Mouse (Mus musculus) embryo, embryonic 9.5 days (tissue): Measurements from ENCODE around the gene Zfp366.

Experiments
- DNase-seq: peaks from one replicate; pipeline ENCODE4 v3.0.0-alpha.2; 2017; ENCODE audit errors: extremely low spot score

The Zfp366 gene

DNA sequence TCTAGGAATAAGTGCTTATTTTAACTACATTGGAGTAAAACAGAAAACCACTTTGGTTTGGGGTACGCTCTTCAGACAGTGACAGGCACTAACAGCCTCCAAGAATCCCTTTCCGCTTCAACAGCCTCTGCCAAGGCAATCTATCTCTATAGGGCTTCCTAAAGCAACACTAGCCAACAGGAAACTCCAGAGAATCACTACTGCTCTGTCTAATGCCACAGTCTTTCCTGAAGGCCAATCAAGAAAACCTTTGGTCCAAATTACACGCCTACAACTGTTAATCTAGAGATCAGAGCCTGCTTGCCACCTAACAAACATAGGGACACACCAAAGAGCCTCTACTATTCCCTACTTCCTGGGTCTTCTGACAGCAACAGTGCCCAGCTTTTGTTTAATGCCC lies 42.2 kb downstream of the Zfp366 start:
- no peak for DNase-seq

DNA sequence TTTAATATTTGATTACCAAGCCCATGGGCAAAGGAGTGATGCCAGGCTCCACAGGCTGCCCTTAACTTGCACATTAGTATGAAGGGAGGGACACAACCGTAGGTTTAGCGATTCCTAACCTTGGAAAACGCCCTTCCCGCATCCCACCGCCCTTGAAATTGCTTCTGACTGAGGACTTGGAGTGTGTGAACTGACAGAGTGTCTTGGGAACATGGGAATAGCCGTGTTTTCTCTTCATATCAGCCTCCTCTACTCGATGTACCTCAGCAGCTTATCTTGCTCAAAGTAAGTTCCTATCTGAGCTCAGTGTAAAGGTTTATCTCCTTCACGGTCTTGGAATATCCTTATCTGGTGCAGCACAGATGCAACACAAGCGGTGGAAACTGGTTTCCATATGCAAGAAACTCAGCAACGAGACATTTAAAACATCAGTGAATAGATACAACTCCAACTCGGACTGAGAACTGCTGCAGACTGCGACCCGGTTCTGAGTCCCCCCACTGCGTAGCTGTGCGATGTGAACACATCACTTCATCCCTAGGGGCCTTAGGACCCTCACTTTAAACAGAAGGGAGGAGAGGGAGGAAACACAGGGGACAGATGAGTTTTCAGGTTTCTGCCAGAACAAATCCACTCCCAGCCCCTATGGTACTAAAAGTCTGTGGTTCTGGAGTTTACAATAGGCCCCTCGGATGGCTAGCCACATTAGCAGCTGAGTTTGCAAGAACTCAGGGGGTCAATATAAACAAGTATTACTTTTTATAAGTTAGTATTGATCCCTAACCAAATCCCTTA lies 43.0 kb downstream of the Zfp366 start:
- no peak for DNase-seq

DNA sequence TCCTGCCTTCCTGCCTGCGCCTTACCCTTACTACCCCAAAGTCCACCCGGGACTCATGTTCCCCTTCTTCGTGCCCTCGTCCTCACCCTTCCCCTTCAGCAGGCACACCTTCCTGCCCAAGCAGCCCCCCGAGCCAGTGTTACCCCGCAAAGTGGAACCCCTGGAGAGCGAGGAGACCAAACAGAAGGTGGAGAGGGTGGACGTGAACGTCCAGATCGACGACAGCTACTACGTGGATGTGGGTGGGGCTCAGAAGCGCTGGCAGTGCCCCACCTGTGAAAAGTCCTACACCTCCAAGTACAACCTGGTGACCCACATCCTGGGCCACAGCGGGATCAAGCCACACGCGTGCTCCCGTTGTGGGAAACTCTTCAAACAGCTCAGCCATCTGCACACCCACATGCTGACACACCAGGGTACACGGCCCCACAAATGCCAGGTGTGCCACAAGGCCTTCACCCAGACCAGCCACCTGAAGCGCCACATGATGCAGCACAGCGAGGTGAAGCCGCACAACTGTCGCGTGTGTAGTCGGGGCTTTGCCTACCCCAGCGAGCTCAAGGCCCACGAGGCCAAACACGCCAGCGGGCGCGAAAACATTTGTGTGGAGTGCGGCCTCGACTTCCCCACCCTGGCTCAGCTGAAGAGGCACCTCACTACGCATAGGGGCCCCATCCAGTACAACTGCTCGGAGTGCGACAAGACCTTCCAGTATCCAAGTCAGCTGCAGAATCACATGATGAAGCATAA lies 44.4 kb downstream of the Zfp366 start:
- DNase-seq = no peak

DNA sequence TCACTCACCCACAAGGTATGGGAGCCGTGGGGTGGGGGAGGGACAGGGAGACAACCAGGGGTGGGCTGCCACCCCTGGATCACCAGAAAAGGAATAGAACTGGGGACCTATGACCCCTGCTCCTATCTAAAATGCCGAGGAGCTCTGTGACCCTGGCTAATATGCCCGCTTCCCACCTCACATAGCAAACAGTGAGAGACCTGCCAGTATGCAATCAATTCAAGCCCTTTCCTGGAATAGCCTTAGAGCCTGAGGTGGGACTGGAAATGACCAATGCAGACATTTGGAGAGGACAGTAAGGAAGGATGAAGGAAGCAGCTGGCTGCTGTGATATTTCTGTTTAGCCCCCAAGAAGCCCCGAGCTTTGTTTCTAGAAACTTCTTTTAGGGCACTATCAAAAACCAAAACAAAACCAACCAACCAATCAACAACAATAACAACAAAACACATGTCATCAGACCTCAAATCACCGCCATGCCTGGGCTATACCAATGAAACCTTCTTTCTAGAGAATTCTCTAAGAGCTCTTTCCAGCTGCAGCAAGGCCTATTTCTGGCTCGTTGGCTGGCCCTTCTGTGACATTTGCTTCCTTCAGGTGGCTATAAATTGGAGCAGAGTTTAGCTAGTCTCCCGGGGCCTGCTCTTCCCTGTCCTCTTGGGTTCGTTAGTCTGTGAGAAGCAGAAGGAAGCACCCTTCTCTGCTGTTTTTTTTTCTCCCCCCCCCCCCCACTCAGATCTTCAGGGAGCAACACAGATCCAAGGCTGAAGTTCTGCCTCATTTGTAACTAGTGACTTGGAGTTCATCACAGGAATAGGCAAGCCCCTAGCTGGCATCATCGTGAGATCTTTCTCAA lies 45.2 kb downstream of the Zfp366 start:
- no peak for DNase-seq

DNA sequence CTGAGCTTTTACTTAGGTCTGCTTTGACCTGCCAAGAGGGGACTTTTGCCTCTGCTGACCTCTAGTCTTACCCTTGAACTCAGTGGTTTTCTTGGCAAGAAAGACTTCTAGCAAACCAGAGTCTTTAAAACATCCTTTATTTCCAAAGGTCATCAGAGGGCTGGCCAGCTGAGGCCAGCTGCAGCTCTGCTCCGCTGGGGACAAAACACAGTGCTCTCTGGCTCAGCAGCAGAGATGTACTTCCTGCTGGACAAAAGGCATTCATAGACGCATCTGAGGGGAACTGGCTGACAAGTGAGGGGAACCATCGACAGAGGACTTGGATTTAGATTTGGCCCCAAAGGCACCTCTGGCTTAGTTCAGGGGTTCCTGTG lies 45.9 kb downstream of the Zfp366 start:
- no peak for DNase-seq

DNA sequence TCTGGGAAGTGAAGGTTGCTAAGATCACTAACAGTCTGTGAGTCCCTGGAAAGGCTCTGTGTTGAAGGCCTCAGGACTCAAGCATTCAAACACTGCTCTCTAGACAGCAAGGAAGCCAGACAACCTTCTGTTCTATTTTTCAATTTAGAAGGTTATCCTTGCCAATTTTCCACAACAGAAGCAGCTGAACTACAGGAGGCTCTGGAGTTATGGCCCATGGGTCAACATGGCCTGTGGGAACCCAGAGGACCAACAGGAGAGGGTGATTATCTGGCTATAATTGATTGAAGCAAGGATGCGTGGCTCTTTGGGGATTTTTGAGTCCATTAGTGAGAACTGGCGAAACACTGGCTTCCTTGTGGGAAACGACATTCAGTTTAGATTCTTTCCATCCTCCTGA lies 48.7 kb downstream of the Zfp366 start:
- no peak for DNase-seq

DNA sequence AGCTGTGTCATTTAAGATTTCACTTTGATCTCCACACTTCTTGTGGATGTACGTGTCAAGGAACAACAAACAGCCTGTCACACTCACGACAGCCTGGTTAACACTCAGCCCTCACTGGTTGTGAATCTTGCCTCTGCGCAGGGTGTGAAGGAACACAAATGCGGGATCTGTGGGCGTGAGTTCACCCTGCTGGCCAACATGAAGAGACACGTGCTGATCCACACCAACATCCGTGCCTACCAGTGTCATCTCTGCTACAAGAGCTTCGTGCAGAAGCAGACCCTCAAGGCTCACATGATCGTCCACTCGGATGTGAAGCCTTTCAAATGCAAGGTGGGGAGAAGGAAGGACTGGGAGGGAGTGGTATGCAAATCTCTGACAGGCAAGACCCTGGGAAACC lies 49.3 kb downstream of the Zfp366 start:
- no peak for DNase-seq

DNA sequence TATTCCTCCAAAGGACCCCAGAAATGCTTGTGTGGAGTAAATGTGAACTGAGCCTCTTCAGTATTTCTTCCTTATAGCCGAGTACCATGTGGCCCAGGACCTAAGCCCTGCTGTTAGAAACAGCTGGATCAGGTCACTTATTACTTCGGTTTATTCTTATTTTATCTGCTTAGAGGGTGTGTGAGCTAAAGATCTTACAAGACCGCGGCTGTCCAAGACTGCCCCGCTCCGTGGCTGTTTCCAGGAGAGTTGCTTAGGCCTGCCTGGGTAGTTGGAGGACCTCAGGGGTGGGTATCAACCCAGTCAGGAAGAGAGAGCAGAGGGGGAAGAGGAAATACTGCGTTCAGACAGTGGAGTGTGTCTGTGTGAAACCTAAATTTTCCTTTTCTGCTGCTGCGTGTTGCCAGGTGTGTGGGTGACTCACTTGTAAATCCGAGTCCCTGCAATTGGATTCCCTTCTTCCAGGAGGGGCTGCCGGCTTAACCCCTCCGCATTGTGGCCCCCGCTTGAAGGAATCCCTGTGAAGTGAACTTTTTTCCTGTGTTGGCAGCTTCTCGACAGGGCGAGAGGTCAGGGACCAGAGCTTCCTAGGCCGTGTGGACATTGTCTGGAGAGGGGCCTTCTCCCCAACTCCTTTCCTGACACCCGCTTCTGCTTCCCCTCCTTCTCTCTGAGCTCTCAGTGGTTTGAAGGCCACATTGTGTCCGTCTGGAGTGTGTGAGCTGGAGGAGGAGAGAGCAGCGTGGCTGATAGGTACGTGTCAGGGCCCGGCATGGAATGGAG lies 51.0 kb downstream of the Zfp366 start:
- DNase-seq = no peak

DNA sequence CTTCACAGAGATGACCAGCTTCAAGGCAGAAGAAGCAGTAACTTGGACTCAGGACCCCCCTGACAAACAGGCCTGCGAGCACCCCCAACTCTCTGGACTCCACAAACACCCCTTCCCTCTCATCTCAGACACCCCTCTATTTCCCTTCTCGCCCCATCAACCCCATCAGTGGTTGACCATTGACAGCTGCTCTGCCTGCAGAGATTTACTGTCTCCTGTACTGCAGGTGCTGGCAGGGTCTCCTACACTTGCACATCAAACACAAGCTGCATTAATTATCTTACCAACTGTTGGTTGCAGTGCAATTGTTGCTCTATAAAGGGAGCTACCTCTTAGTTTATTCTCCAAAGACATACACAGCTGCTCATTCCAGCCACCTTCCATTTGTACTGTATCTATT lies 51.6 kb downstream of the Zfp366 start:
- no peak for DNase-seq

DNA sequence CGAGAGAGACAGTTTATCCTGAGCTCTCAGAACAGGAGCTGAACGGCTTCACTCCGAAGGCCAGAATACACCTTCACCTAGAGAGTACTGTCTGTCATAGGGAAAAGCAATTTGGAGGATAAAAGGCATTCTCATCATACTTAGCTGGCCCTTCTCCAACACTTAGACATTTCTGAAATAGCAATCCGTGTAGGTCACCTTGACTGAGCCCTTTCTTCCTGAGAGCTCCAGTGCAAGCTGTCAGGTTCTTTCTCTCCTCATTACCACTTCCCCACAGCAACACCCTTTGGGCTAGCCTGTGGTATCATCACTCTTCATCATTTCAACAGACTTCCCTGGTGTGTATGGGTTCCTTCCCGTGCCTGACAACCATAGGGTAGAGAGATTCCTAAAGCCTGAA lies 52.5 kb downstream of the Zfp366 start:
- no peak for DNase-seq

DNA sequence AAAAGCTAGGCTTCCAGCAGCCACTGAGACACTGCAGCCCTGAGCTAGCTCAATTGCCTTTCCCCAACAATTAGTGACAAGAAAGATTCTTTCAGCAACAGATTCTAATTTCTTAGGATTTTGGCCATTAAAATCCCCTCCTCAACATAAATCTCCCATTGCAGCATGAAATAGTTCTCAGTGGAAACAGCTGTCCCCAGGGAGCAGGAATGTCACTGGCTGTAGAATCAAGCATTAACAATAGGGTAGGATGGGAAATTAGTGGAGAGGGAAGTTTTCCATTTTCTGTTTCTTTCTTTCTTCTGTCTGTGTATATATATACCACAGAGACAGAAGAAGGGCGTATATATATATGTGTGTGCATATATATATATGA lies 53.2 kb downstream of the Zfp366 start:
- DNase-seq = no peak

DNA sequence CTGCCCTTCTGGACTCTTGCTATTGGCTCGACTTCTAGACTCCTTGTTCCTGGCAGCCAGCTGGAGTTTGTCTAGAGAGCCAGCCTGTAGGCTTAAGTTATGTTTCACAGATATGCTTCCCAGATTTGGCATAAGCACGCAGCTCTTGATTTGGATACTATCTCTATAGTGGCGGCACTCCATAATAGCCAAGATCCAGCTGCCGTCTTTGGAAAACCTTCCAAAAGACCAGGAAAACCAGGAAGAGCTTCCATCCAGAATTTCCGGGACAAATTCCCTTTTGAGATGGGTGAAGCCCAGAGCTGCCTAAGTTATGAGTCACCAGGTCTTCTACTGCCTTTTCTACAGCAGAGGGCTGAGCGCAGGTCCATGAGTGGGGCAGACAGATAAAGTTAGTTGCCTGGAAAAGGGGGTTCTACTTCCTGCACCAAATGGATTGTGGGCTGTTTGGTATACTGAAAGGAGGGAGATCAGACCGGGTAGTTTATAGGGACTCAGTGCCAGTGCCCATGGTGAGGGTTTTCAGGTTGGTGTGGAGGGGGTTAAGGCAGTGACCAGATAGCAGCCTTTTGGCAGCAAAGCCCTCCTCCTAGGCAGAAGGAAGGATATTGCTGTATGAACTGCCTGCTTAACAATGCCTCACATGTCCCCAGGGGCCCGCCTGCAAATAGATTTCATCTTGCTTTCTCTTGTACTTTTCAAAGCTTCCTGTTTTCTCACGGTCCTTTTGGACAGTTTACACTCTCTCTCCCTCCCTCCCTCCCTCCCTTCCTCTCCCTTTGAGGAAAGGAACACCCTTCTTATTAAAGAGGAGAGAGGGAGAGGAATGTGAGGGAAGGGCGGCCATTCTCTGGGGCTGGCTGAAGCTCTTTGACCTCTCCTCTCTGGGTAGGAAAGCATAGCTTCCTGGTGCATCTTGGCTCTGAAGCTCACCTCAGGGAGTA lies 53.9 kb downstream of the Zfp366 start:
- peak; percentile 54 for DNase-seq

DNA sequence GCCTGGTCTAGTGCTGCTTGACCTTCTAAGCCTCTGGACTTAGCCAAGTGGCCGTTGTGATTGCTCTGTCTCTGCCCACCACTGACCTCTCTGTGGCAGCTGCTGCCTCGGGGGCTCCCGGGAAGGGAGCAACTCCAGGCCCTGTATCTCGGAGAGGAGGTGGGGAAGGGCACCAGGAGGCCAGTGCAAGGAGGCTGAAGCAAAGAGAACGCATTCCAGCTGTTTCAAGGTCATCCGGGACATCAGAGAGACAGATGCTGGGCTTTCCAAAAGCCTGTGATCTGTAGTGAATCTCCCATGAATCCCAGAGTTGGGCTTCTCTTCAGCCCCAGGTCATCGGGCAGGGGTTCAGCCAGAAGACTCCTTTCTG lies 54.5 kb downstream of the Zfp366 start:
- DNase-seq = no peak

DNA sequence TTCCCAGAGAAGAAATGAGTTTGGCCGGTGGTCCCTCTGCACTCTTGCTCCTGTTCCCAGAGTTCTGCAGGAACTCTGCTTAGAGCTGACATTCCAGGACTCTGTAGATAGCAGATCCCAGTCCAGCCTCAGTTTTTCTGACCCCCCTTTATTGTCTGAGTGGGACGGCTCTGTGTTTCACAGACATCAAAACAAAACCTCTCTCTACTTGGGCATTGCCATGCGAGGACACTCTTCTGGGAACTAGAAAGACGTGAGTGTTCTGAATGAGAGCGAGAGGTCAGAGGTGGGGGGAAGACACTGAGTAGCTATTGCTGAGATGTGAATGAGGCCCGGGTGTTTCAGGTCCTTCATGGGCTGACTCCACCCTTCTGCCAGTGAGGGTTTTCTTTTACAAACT lies 55.1 kb downstream of the Zfp366 start:
- DNase-seq = peak; percentile 38

DNA sequence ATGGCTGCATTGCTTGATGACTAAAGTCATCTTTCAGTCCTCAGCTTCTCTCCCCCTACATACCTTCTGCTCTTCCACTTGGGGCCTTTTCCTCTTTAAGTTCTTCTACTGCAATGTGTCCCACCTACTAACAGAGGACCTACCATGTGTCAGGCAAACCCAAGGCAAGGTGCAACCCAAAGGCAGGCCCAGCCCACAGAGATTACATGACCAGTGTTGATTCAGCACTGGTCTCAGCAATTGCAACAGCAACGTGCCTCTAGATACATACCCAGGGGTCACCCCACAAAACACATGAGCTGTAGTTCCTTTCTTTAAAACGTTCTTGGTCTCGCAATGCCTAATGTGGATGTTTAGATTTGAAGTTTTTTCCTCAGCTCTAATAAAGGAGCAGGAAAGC lies 57.4 kb downstream of the Zfp366 start:
- DNase-seq = no peak

DNA sequence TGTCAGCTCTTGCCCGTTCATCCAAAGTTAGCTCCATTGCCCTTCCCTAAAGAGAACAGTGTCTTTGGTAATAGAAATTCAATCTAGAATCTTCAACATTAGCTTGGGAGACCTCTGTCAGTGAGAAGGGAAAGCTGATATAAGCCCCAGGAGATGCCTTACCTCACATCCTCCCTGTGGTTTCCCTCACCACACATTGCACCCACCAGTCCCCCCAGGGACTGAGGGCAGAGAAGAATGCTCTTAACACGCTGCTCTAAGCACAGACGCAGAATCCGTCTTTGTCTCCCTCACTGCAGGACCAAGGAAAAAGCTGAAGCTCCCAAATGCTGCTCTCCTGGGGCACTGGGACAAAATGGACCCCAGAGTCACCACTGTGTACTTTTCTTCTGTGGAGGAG lies 58.3 kb downstream of the Zfp366 start:
- DNase-seq = no peak

DNA sequence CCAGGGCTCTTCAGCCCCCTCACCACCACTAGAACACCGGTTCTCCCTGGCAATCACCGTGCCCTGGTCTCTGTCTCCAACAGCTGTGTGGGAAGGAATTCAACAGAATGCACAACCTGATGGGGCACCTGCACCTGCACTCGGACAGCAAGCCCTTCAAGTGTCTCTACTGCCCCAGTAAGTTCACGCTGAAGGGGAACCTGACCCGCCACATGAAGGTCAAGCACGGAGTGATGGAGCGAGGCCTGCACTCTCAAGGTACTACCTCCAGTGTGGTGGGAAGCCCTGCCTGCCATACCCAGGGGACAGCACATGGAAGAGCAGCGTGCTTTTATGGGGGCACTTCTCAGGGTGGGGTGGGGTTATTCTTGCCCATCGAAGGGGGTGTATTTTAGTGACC lies 59.2 kb downstream of the Zfp366 start:
- no peak for DNase-seq

DNA sequence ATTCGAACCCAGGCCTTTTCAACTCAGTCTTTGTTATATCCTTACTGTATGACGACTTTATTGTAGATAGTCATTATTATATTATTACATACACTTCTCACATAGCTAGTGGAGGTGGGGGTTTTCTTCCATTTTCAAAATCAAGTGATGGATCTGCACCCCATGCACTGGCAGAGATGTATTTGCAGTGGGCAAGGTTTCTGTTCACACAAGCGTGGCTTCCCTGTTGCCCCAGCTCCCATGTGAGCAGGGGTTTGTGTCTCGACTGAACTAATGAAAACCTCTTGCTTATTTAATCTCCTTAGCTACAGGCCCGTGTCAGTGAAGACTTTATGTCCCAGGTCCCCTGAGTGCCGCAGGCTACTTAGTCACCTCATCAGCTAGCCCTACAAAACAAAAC lies 59.8 kb downstream of the Zfp366 start:
- no peak for DNase-seq

DNA sequence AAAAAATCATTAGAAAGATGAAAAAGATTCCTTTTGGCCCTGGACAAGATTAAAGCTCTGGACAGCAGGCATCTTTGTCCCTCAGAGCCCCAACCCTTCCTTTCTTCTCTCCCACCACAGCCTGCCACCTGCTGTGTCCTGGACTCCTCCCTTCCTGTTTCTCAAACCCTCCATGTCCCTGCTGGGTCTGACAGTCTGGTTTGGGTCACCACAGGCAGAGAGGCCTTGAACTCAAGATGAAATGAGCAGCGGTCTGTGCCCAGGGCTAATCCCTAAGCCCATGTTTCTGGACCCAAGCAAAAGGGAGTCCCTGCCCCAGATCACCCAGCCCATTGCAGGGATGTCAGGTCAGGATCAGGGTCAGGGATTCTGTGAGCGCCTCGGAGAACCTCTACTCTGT lies 60.3 kb downstream of the Zfp366 start:
- DNase-seq = no peak

DNA sequence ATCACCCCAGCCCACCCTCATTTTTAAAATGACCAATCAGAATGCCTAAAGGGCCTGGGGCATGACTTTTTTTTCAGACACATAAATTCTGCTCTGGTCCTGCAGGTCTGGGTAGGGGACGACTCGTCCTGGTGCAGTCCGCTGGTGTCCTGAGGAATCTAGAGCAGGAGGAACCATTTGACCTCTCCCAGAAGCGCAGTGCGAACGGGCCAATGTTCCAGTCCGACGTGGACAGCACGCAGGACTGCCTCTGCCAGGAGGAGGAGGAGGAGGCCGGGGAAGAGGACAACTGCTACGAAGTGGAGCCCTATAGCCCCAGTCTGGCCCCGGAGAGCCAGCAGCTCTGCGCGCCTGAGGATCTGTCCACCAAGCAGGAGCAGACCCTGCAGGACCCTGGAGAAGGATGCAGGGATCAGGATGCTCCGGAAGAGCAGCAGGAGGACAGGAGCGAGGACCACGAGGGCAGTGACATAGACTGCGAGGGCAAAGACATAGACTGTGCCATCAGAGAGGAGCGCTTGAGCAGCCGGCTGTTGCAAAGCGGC lies 61.4 kb downstream of the Zfp366 start:
- no peak for DNase-seq

DNA sequence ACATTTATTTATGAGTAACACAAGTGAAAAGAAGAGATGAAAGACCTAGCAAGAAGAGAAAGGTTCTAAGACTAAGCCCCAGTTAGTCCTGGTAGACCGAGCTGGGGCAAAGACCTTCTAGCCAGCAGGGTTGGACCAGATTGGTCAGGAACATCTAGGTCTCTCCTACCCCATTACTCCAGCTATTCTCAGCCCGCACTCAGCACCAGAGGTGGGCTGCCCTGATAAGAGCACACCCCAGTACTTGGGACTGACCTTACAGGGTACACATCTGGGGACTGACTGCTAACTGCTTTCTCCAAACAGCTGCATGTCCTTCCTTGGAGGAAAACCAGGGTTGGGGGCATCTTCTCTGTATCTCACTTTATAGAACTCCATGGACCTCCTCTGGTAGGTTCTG lies 66.2 kb downstream of the Zfp366 start:
- no peak for DNase-seq
